Mouse (Mus musculus) frontal cortex, postnatal 14 days (tissue): ENCODE data around the gene Phyh.

Source experiments
- DNase-seq, 2 experiments: peaks; one replicate each; pipeline ENCODE4 v3.0.0; 2022; ENCODE audit warnings: low spot score in 2 of 2

Phyh gene

DNA sequence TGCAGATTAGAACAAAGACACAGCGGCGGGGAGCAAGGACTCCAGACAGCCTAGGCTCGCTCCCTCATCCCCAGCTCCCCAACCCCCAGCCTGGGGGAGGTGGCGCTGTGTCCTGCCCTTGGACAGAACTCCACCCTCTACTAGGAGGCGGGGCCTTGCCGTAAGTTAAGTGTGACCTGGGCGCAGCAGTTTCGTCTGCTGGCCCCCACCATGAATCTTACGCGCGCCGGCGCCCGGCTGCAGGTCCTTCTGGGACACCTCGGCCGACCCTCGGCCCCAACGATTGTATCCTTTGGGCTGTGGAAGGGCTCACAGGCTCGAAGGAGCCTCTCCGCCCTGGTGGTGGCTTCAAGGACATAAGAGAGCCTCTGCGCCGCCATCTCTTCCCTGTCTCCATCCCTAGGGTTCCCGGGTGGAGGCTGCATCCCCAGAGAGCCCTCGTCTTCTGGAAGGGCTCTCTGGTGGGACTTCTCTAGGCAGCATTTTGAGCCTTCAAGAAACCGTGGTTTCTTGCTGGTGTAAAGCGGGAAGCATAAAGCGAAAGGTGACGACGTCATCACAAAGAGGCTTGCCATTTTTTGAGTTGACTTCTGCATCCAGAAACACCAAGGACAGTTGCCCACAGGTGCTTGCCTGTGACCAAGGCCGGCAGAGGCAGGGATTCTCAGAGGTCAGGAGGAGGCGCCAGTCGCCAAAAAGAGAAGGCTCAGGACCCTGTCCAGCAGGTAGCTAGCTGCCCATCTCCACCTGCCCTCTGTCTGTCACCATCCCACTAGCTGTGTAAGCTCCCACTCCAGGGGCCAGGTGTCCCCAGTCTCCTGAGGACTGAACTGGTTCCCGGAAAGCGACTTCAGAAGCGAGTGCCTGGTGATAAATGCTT lies at the start of gene Phyh:
Gene Phyh (plus strand): TSS at position 160 of the 880 bp plus-strand sequence.
- peak; percentile 72 to 74 for DNase-seq

DNA sequence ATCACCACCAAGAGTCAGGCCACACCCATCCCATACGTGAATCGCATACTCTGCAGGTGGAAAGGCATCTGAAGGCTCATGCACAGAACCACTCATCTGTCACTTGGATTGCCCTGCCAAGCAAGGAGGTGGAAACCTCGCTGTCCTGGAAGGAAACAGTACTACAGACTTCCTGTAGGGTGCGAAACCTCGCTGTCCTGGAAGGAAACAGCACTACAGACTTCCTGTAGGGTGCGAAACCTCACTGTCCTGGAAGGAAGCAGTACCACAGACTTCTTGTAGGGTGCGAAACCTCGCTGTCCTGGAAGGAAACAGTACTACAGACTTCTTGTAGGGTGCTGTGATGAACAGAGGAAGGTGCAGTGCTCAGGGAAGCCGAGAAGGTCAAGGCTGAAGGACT lies 46.1 kb upstream of the Phyh start:
- no peak for DNase-seq

DNA sequence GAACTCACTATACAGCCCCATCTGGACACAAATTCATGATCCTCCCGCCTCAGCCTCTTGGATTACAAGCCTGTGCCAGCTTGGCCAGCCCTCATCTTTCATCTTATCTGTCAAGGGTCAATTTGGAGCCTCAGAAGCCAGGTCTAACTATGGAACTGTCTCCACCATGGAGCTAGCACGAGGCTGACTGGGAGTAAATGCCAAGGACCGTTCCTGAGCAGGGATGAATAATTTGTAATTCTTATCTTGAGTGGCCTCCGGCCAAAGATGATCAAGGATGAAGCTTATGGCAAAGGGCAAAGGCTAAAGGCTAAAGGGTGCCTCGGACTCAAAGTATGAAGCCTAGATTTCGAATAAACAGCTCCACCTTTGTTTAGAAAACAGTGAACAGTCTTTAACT lies 45.5 kb upstream of the Phyh start:
- no peak for DNase-seq

DNA sequence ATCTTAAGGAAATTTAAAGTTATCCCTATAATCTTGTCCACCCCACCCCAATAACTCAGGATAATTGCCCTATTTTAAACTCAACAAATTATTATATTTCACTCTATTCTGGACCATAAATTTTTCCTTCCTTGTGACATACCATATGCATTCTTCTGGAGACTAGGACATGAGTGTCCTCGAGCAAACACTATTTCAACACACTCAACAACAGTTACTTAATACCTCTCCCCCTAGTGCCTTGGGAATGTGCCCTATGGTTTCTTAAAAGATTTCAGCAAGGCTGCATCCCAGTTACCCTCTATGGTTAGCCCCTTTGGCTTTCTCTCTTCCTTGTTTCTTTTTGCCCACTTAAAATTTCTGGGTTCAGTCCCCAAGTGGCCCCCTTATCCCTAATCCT lies 43.7 kb upstream of the Phyh start:
- DNase-seq = no peak

DNA sequence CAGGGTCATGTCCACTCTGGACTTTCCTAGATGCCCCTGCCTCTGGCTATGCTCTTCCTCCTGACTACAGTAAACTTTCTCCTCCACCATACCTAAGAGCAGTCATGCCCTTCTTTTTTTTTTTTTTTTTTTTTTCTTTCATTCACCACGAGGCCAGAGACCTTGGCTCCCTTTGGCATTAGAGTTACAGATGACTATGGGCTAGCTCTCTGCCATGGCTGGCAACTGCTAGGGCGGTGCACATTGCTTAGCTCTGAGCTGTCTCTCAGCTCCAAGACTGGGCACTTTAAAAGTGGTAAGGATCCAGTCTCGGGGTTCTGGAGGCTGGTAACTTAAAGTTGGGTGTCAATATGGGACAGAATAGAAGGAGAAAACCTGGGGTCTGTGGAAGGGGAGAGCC lies 42.7 kb upstream of the Phyh start:
- DNase-seq = no peak

DNA sequence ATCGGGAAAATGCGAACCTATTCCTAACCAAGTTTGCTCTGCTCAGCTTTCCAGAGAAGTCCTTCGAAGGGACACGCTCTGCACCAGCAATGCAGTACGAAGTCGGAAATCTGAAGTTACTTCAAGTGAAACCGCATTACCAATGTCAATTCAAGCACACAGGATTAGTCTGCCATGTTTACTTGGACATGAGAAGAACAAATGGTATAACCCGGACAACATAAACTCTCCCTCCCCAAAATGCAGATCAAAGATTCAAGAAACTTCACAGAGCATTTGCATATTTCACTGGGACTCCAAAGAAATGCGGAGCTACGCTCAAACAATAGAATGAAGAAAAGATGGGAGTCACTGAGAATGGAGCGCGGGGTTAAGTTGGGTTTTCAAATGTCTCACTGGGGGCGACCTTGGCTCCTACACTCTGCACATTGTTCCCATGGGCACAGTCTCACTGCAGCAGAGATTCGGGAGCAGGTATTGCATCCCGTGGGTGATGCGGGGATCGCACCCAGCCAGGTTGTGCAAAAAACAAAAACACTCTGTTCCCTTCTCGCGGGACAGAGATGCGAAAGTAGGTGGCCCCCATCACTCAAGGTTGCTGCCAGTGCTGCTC lies 38.0 kb upstream of the Phyh start:
- peak; percentile 17 to 41 for DNase-seq

DNA sequence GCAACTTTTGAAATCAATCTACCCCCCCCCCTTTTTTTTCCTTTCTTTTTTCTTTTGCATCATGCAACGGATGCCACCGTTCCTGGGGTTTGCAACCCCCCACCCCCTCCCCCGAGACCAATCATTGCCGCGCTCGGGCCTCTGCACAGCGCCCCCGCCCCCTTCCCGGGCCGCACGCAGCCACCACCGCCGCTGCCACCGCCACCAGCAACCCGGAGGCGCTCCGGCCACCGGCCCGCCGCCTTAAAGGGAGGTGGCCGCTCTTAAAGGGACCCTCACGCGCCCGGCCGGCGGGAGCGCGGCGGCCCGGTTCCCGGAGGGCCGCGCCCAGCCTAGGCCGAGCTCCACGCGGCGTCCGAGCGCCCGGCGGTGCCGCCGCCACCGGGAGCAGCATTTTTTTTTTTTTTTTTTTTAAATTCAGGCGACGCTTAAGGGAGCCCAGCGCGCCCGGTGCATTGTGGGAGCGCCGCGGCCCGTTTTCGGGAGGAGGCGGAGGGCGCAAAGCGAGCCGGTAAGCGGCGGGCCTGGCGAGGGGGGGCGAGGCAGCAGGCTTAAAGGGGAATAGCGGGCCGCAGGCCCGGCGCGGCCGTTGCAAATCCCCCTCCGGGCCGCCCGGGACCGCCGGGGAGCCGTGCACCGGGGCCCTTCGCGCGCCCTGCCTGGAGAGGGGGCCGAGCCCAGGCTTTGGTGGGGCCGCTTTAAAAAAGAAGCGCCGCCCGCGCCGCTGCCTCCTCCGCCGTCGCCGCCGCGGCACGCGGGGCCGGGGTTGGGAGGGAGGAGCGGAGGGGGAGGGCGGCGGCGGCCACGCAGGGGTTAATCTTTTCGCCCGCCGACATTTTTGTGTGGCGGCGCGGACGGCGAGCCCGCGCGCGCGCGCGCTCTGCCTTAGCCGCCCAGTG lies 37.2 kb upstream of the Phyh start, which contains the start of gene Sephs1:
Gene Sephs1 (plus strand): TSS at position 215 of the 899 bp plus-strand sequence.
- DNase-seq = peak; percentile 68

DNA sequence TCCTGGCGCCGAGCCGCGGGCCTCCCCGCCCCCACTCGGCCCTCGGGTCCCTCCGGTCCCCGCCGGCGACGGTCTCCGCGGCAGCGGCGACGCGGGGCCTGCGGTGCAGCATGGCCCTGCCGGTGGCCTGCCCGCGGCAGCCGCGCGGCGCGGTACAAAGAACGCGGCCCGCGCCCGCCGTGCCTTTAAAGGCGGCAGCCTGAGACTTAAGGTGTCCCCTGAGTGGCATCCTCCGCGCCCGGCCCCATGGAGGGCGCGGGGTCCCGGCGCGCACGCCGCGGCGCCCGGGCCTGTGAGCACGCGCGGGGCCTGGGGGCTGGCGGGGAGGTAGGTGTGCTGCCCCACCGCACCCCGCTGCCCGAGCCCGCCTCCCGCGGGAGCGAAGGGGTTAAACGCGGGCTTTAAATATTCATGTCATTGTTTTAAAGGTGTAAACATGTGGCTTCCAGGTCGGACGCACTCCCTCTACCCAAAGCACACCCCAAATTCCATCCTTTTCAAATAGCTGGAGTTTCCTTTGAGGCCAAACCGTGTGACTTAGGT lies 36.5 kb upstream of the Phyh start:
- DNase-seq = peak; percentile 50 to 54

DNA sequence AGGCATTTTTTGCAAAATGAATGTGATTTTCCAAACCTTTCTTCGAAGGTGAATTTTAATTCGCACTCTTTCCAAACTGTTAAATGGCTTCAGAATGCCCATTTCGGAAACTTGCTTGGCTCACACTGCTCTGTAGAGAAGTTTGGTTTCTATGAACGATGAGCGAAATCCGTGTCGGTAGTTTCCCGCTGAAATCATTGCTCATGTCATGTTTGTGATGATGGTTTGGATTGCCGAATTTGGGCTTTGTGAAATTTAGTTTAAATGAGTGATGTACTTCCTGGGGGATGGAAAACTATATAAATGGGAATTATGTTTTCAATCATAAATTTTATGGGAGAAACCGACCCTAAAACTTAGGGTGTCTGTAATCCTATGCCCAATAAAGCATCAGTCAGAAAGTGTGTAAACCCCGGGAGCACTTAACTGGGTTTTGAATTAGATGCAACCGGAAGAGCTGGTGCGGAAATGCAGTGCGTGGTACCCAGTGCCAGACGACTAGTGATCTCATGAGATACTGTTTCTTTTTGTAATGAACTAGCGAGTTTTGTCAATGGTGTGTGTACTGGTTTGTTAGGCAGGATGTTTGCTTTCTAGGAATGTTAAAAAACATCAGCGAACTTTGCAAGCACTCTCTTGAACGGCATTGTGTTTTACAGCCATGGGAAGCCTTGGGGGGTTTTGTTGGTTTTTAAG lies 35.7 kb upstream of the Phyh start:
- no peak for DNase-seq

DNA sequence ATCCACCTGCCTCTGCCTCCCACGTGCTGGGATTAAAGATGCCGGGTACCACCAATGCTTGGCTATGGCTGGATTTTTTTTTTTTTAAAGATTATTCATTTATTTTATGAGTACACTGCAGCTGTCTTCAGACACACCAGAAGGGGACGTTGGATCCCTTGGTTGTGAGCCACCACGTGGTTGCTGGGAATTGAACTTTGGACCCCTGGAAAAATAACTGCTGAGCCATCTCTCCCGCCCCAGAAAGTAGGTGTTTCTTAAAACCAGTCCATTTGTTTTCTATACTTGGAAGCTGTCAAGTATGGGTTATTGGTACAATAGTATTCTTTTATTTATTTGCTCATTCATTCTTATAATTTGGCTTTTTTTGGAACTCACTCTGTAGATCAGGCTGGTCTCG lies 31.9 kb upstream of the Phyh start:
- no peak for DNase-seq

DNA sequence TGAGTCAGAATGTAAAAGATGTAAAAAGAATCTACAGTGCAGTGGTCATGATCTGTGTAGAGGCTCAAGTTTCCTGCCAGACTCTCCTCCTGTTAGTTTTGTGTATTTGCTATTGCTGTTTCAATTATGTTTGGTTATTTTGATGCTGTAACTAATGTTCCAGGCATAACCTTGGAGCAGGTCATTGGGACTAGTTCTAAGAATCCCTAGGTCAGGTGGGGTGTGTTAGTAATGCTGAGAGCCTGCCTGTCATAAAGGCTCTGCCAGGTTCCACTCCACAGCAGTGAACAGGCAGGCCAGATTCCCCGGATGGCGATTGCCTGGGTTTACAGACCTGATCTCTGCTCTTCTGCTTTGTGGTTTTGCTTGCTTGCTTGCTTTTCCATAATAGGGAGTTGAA lies 23.2 kb upstream of the Phyh start:
- DNase-seq = no peak

DNA sequence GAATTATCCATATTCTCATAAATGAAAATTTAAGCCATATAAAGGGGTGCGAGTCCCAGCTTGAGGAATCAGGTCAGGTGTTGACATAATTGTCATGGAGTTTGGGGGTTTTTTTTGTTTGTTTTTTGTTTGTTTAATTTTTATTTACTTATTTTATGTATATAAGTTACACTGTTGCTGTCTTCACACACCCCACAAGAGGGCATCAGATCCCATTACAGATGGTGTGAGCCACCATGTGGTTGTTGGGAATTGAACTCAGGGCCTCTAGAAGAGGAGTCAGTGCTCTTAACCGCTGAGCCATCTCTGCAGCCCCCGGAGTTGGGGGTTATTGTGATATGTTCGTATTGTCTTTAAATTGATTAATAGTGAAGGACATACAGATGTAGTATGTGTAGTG lies 21.8 kb upstream of the Phyh start:
- no peak for DNase-seq

DNA sequence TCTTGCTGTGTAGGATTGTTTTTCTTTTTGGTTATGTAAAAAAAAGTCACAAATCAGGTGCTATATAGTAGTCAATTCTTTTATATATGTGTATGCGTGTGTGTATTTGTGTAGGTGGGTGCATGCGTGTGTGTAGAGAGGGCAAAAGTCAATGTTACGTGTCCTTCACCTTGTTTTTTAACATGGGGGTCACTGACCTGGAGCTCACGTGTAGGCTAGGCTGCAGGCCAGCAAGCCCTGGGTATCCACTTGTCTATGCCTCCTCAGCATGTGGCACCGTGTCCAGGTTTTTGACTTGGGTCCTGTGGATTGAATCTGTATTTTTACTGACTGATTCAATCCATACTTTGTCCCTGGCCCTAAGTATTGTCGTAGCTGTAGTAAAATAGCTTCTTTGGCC lies 18.2 kb upstream of the Phyh start:
- DNase-seq = no peak

DNA sequence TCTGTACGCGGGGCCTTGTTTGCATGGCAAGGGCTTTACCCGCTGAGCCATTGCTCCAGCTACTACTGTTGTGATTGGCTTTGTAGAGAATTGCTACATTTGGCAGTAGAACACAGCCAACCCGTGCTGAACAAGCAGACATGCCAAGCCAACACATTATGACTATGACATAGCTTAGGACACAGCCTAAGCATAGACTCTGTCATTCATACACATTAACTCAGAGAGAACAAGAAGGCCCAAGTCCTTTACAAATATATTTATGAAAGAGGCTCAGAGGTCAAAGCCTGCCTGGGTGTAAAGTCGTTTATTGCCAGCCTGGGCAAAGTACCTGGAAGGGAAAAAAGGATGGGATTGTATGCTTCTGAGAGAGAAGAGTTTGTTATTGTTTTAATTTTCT lies 16.5 kb upstream of the Phyh start:
- no peak for DNase-seq

DNA sequence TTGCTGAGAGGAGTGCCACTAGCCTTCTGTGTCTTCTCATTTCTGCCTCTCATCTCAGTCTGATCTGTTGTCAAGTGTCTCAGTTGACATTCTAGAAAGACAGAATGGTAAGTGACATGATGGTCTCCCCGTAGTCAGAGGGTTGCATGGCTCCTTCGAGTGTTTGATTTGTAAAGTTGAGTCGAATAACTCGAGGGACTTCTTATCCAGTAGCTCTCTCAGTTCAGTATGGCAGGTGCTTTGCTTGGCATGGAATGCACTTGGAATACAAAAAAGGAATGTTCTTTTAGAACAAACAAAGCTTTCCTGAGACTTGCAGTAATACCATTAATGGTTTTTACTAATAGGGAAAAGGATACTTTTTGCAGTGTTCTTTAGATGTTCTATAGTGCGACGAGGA lies 11.7 kb upstream of the Phyh start:
- DNase-seq = no peak

DNA sequence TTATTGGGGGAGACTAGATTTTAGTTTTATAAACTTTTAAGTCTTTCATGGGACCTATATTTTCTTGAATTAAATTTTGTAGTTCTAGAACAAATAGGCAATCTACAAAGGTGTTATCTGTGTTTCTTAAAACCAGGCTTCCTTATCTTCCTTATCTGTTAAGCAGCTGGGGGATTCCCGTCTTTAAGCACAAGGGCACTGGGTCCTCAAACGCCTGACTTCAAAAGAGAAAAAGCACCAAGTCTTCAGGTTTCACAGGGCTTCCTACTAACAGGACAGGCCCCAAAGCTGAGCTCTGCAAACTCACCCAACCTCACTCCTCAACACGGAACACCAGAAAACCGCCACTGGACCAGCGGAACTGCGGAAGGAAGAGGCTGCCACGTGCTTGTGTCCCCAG lies 10.9 kb upstream of the Phyh start:
- no peak for DNase-seq

DNA sequence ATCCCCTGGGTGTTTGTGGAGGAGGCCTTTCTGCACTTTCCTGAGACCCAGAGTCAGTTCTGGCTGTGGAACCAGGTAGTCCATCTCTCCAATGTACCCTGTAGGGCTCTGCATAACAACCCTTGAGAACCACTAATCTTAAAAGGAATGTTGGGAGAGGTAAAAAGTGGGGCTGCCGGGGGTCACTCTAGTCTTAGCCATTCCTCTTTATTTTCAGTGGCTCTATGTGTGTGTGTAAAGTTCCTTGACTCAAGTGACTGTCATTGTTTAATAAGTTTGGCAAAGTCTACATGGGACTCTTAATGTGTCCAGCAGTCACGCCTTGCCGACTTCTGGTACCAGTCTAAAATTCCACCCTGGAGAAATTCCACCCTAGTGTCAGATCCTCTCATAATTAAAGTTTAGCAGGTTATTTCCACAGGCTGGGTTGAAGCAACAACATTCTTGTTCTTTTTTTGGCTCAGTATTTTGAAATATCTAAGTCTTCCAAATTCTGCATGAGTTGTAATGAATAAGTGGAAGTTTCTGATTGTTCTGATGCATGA lies 10.0 kb upstream of the Phyh start:
- DNase-seq = no peak

DNA sequence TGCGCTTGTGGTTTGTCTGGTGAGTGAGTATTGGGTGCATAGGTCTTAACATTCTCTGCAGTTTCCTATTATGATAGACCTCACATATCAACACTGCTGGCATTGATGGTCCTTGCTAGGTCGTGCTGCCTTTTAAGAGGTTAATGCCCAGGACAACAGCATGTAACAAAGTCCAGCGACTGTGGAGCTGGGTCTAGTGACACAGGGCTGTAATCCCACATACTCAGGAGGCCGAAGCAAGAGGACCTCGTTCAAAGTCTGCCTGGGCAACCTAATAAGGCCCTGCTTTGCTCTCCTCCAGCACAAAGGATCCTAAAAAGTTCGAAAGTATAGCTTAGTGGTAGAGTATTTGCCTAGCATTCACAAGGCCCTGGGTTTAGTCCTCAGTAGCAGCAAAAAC lies 8.9 kb upstream of the Phyh start:
- no peak for DNase-seq

DNA sequence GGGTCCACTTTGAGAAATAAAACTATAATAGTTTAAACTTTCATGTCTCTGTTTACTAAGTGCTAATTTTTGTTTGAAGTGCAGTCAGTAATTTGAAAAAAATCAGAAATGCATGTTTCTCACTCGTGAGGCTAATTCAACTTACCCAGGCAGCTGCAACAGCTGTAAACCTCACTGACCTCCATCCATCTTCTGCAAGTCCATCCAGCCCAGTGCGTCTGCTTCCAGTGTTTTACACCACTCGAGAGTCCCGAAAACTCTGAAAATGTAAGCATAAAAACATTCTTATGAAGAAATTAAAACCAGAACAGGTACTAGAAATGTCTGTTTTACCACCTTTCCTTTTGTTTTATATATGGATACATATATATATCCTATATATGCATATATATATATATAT lies 8.3 kb upstream of the Phyh start:
- DNase-seq = no peak

DNA sequence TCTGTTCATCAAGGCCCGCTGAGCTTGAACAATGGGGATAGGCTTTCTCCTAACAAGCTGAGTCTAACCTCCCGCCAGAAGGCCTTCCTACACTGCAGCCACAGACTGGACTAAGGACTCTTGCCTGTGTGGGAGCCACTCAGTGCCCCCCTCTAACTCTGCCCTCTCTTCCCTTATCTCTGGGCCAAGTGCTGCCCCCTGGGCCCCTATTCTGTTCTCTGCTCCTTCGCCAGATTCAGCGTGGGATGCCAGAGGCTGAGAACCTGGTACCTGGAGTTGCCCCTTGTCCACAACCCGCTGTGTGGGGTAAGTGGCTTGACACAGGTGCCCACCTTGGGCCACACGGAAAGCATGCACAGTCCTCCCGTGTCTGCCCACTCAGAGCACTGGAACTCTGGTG lies 4.9 kb upstream of the Phyh start:
- no peak for DNase-seq

DNA sequence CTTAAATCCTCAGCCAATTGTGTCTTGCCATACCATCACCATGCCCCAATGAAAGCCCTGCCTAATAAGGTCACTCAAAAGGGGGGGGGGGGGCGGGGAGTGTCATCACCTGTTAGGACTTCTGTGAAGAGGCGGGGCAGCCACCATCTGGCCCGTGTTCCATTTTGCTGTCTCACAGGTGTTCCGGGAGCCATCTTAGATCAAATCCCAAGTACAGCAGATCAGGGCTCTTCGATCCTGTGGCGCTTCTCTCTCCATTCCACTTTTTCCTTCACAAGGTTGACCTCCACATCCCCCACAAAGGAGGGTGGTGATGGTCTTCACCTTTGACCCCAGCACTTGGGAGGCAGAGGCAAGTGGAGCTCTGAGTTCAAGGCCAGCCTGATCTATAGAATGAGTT lies 2.8 kb upstream of the Phyh start:
- no peak for DNase-seq
